Mouse (Mus musculus) A20 (cell line): ENCODE results near the gene Cfap46.
A peak's percentile ranks its signal among the peaks of the same experiment; 100 is the strongest.

Experiments used
- DNase-seq: peaks from one replicate; pipeline ENCODE4 v3.0.0-alpha.2; 2011; ENCODE audit warnings: low read depth, low spot score

Cfap46 gene

DNA sequence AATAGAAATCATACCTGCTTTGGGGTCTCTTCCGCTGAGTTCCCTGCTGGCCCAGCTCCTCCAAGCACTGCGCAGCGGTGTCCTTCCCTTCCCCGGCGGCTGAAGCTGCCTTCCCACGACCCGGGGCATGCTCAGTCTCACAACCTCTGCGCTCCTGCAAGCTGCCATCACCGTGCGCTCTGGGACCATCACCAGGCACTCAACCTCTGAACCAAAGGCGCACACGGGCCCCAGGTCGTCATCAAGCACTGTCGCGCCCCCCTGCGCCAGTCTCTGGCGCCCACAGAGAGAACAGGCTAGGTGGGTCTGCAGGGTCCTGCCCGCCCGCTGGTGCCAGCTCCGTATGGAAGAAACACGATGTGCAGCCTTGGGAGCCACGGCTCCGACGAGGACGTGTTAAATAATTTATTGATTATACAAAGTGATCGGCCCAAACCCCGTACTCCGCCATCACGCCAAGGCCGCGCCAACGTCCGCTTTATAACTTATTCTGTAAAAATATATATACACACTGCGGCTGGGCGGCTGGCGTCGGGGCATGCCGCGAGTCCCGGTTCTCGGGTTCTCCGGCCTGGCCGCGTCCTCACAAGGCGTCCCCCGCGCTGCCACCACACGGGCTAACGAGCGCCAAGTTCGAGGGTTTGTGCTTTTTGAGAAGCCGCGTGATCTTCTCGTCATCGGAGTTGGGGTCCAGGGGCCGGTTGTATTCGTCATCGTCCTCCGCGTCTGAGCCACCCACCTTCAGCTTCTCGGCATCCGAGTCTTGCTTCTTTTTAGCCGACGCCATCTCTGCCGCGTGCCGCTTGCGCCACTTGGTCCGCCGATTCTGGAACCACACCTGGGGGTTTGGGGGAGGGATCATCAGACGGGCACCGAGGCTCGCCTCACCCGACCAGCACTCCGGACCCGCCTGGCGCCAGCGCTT lies 102.5 kb downstream of the Cfap46 start:
- DNase-seq = no peak

DNA sequence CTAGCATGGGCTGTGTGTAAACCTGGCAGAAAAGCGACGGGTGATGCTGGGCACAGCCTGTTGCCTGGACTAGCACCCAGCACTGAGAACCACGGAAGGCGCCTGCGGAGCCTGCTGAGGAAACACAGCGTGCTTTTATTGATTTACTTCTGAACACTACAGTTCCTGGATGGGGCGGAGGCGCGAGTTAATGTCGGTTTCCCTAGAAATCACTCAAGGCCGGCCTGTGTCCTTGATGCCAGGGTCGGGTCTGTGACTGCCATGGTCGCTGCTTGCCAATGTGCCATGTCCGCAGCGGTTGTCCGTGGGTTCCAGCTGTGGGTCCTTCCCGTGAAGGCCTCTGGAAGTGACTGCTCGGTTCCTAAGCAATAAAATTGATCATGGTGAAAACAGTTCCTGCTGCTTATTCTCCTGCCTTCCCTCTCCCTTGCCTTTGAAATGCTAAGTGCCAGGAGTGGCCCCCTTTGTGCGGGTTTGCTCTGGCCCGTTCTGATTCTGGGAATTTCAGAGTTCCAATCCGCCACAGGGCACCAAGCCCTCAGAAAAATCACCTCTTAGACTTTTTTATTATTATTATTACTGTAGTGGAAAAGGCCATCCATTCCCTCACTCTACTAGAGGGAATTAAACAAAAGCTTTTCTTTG lies 104.2 kb downstream of the Cfap46 start:
- no peak for DNase-seq

- no peak for DNase-seq
Observed at GRCm38 (mm10) chr7:139576064-139576686, 107.4 kb downstream of the Cfap46 start.

DNA sequence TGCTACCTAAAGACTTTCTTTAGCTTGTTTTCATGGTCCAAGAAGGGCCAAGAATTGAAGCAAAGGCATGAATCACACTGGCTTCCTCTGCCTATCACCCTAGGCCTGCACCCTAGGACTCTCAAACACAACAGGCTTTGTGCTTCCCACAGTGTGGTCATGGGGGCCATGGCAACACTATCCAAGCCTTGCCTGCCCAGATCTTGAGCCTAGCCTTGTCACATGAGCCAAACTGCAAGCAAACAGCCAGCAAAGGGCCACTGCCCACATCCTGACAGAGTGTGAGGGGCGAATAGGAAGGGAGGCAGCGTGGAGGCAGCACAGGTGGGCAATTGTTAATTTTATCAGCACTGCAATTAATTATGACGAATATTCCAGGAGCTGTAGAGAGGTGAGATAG lies 111.0 kb downstream of the Cfap46 start:
- no peak for DNase-seq

- no peak for DNase-seq
Observed at GRCm38 (mm10) chr7:139570788-139571187, 112.8 kb downstream of the Cfap46 start.

GRCm38 (mm10) chr7:139566533-139566932 lies 117.1 kb downstream of the Cfap46 start:
- peak; percentile 32 for DNase-seq

DNA sequence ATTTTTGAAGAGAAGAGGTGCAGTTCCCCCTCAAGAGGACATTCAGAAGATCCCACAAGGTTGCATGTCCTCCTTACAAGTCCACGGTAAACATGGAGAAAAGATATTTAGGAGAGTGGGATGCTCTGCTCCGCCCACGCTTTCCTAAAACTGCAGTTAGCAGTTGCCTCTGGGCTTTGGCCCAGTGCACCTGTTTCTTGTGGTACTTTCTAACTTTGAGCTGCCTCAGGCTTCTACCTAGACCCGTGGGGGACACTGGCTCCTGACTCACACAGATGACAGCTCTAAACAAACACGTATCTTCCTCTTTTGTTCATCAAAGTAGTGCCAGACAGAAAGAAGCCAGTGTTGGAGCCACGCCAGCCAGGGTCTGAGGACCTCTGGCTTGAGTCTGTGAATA lies 117.6 kb downstream of the Cfap46 start:
- peak; percentile 11 for DNase-seq

DNA sequence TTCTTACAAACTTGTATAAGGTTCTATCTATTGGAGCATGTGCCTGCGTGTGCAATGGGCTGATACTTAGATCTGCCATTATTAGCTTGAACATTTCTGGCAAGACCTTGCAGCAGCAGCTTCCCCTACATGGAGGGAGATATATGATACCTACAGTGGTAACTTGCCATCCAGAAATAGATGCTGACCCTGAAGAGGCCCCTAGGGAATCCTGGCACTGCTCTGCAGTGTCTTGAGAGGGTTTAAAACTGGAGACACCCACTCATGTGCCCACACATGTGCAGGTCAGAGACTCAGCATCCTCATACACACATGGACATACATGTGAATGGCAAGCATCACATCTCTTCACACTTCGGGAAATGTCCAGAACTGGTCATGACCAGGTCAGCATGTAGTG lies 119.5 kb downstream of the Cfap46 start:
- no peak for DNase-seq

GRCm38 (mm10) chr7:139563425-139563824 lies 120.2 kb downstream of the Cfap46 start:
- no peak for DNase-seq

DNA sequence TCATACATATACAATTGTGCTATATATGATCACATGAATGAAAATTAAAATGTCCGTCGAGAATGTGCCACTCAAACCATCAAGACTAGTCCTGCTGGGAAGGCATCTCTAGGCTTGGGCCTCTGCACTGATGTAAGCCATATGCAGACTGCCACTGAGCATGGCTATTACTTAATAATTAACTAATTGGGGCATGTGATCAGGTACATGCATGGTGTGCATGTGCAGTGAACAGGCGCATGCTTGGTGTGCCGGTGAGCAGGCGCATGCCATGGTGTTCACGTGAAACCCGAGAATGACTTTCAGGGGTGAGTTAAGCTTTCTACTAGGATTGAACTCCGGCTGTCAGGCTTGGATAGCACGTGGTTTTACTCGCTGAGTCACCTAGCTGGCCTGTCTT lies 124.0 kb downstream of the Cfap46 start:
- DNase-seq = no peak

DNA sequence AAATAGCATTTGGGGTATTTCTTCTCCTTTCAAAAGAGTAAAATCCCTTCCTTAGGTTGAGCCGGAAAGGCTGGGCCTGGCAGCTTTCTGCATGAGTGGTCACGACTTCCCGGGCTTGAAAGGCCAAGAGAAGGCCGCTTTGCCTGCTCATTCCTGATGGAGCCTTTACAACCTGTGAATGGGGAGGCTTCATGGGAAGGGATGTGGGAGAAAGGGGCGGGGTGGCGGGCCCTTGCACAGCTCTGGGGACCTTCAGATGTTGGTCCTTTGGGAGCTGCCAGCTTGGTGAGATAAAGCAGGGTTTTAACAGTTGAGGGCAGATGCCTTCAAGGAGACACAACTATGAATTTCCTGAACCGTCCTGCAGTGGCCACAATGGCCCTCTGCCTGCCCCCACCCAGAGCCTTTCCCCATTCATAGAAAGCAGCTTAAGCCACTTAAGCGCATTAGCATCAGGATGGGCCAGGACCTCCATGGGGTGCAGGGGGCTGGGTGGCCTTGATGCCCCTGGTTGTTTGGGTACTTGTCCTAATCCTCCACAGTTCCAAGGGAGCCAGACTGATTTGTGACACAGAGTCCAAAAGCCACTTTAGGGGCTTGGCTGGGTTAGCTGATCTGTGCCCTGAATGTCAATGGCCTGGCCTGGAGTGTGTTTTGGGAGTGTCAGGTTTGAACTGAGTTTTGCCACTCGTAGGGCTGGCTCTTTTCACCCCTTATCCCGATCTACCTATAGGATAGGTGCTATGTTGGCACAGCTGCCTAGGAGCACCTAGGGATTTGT lies 126.7 kb downstream of the Cfap46 start:
- no peak for DNase-seq

DNA sequence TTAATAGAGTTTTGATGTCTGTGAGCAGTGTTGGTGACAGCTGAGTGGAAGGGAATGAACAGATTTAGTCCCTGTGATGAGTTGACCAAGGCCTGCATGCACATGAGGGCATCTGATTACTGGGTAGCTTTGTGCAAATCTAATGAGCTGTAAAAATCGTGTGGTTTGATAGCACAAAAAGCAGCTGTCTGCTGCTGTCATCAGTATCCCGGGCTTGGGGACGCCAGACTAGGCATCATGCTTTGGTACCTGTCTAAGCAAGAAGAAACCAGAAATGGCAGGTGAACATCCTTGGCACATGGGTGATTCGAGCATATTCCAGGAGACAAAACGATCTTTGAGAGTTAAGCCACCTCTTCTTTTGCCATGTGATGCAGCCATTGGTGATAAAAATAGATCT lies 127.3 kb downstream of the Cfap46 start:
- no peak for DNase-seq

GRCm38 (mm10) chr7:139551519-139551918 lies 132.1 kb downstream of the Cfap46 start:
- no peak for DNase-seq
